Mouse (Mus musculus): ENCODE data around the gene Zfhx2.

- no peak for TF ChIP-seq MYOD1 (IDR thresholded peaks at IDR 0.05; ENCODE audit: control insufficient read depth, insufficient read length, low read depth)
- no peak for TF ChIP-seq CTCF (IDR thresholded peaks at IDR 0.05; ENCODE audit: control insufficient read depth, insufficient read depth, insufficient read length)
- no peak for TF ChIP-seq MAX (IDR thresholded peaks at IDR 0.05)
- no peak for TF ChIP-seq USF1 (IDR thresholded peaks at IDR 0.05; ENCODE audit: low read depth)
- no peak for TF ChIP-seq MYOG (IDR thresholded peaks at IDR 0.05; ENCODE audit: control insufficient read depth, extremely low read depth, insufficient read length)
- TF ChIP-seq FOSL1 (IDR thresholded peaks at IDR 0.05; ENCODE audit: insufficient read depth, low read length, poor library complexity, severe bottlenecking): no peak
- TF ChIP-seq CEBPB (IDR thresholded peaks at IDR 0.05; ENCODE audit: low read depth): no peak
Observed at GRCm38 (mm10) chr14:55110076-55110475, 18.0 kb upstream of the Zfhx2 start.
